Mouse (Mus musculus) kidney, adult 18-20 months (tissue): ENCODE data around the gene Flywch1.
A peak's percentile ranks its signal among the peaks of the same experiment; 100 is the strongest.
"Not testable (repeated sequence)": the region's sequence is repeated elsewhere in the genome, so short reads cannot be mapped to it uniquely, and the experiment has no call there.

ENCODE experiments used
- DNase-seq: peaks from one replicate; pipeline ENCODE4 v3.0.0; 2021

Flywch1 gene

GRCm38 (mm10) chr17:23777141-23777540 is 5.7 kb upstream of the Flywch1 start:
- no peak for DNase-seq

- DNase-seq: no peak
Observed at GRCm38 (mm10) chr17:23776216-23776615, 4.8 kb upstream of the Flywch1 start.

- DNase-seq: peak; percentile 89
Observed at GRCm38 (mm10) chr17:23774090-23774489, 2.7 kb upstream of the Flywch1 start.

GRCm38 (mm10) chr17:23773676-23774075 is 2.3 kb upstream of the Flywch1 start:
- DNase-seq: no peak

GRCm38 (mm10) chr17:23772219-23772556 is 786 bp upstream of the Flywch1 start:
- not testable (repeated sequence) for DNase-seq

- no peak for DNase-seq
Observed at GRCm38 (mm10) chr17:23770896-23771283, 512 bp downstream of the Flywch1 start.

GRCm38 (mm10) chr17:23770493-23770892 is 909 bp downstream of the Flywch1 start:
- no peak for DNase-seq

- no peak for DNase-seq
Observed at GRCm38 (mm10) chr17:23762976-23763375, 8.4 kb downstream of the Flywch1 start.

- no peak for DNase-seq
Observed at GRCm38 (mm10) chr17:23761155-23761554, 10.2 kb downstream of the Flywch1 start.

GRCm38 (mm10) chr17:23760231-23760630 is 11.2 kb downstream of the Flywch1 start:
- DNase-seq: no peak

- no peak for DNase-seq
Observed at GRCm38 (mm10) chr17:23758801-23759200, 12.6 kb downstream of the Flywch1 start.

- DNase-seq: no peak
Observed at GRCm38 (mm10) chr17:23757581-23757980, 13.8 kb downstream of the Flywch1 start.

- DNase-seq: peak; percentile 29
Observed at GRCm38 (mm10) chr17:23755689-23756088, 15.7 kb downstream of the Flywch1 start.

- DNase-seq: no peak
Observed at GRCm38 (mm10) chr17:23749400-23750191, 21.8 kb downstream of the Flywch1 start.

- DNase-seq: peak; percentile 77
Observed at GRCm38 (mm10) chr17:23748631-23749391, 22.6 kb downstream of the Flywch1 start.

- no peak for DNase-seq
Observed at GRCm38 (mm10) chr17:23748026-23748425, 23.4 kb downstream of the Flywch1 start.

- no peak for DNase-seq
Observed at GRCm38 (mm10) chr17:23747471-23747870, 23.9 kb downstream of the Flywch1 start.

- DNase-seq: no peak
Observed at GRCm38 (mm10) chr17:23746767-23747166, 24.6 kb downstream of the Flywch1 start.

- DNase-seq: no peak
Observed at GRCm38 (mm10) chr17:23746311-23746710, 25.1 kb downstream of the Flywch1 start.

GRCm38 (mm10) chr17:23745301-23746251 is 25.8 kb downstream of the Flywch1 start, which contains the start of gene Kremen2:
TSS of gene Kremen2 (minus strand) at chr17:23745833.
- DNase-seq: no peak

- no peak for DNase-seq
Observed at GRCm38 (mm10) chr17:23744651-23745050, 26.8 kb downstream of the Flywch1 start.

- no peak for DNase-seq
Observed at GRCm38 (mm10) chr17:23744076-23744475, 27.3 kb downstream of the Flywch1 start.

GRCm38 (mm10) chr17:23742941-23743340 is 28.5 kb downstream of the Flywch1 start:
- no peak for DNase-seq
